Mouse (Mus musculus) MN1 (cell line): ENCODE data around the gene Gm49366.
"Not testable (repeated sequence)": the region's sequence is repeated elsewhere in the genome, so short reads cannot be mapped to it uniquely, and the experiment has no call there.

Source experiments
- DNase-seq: peaks from one replicate; pipeline ENCODE4 v3.0.0-alpha.2; 2016; ENCODE audit warnings: low spot score

Gene Gm49366

GRCm38 (mm10) chr12:84038691-84039111 lies at the start of gene Gm49366:
TSS of gene Gm49366 (plus strand) at chr12:84038935.
- not testable (repeated sequence) for DNase-seq

- no peak for DNase-seq
Measured at GRCm38 (mm10) chr12:83989378-83989777, 49.4 kb upstream of the Gm49366 start.

GRCm38 (mm10) chr12:83997221-83997620 lies 41.5 kb upstream of the Gm49366 start:
- no peak for DNase-seq

- DNase-seq: no peak
Measured at GRCm38 (mm10) chr12:83998341-83999107, 40.2 kb upstream of the Gm49366 start.

GRCm38 (mm10) chr12:83999237-83999636 lies 39.5 kb upstream of the Gm49366 start:
- not testable (repeated sequence) for DNase-seq

- no peak for DNase-seq
Measured at GRCm38 (mm10) chr12:84000418-84000817, 38.3 kb upstream of the Gm49366 start.

GRCm38 (mm10) chr12:84003866-84004265 lies 34.9 kb upstream of the Gm49366 start:
- no peak for DNase-seq

- no peak for DNase-seq
Measured at GRCm38 (mm10) chr12:84008251-84008650, 30.5 kb upstream of the Gm49366 start.

GRCm38 (mm10) chr12:84008729-84009128 lies 30.0 kb upstream of the Gm49366 start:
- no peak for DNase-seq

GRCm38 (mm10) chr12:84009171-84009965 lies 29.4 kb upstream of the Gm49366 start, which contains the start of gene Acot1:
TSS of gene Acot1 (plus strand) at chr12:84009490.
- not testable (repeated sequence) for DNase-seq

- no peak for DNase-seq
Measured at GRCm38 (mm10) chr12:84010201-84010600, 28.5 kb upstream of the Gm49366 start.

GRCm38 (mm10) chr12:84011251-84012040 lies 27.3 kb upstream of the Gm49366 start:
- peak; percentile 90 for DNase-seq

- no peak for DNase-seq
Measured at GRCm38 (mm10) chr12:84013130-84013529, 25.6 kb upstream of the Gm49366 start.

- DNase-seq: no peak
Measured at GRCm38 (mm10) chr12:84013701-84014100, 25.0 kb upstream of the Gm49366 start.

GRCm38 (mm10) chr12:84020528-84020927 lies 18.2 kb upstream of the Gm49366 start:
- peak; percentile 74 for DNase-seq

GRCm38 (mm10) chr12:84022266-84022665 lies 16.5 kb upstream of the Gm49366 start:
- DNase-seq: not testable (repeated sequence)

- DNase-seq: no peak
Measured at GRCm38 (mm10) chr12:84023052-84023745, 15.5 kb upstream of the Gm49366 start.

GRCm38 (mm10) chr12:84025888-84026287 lies 12.8 kb upstream of the Gm49366 start:
- no peak for DNase-seq

GRCm38 (mm10) chr12:84028328-84028727 lies 10.4 kb upstream of the Gm49366 start:
- not testable (repeated sequence) for DNase-seq

- DNase-seq: not testable (repeated sequence)
Measured at GRCm38 (mm10) chr12:84029043-84029442, 9.7 kb upstream of the Gm49366 start.

- peak; percentile 76 for DNase-seq
Measured at GRCm38 (mm10) chr12:84030659-84031332, 7.9 kb upstream of the Gm49366 start.
